Mouse (Mus musculus) MEL (cell line): ENCODE measurements around the gene Rpgrip1l. TPM values are rescaled to one million over a fixed set of nuclear protein-coding genes. Genes with fewer than 3 reads are reported as not detected.

Source experiments
- DNase-seq: peaks from one replicate; pipeline ENCODE4 v3.0.0; 2011; ENCODE audit warnings: low read depth, low spot score
- H3K27ac ChIP-seq: 2 replicates; pipeline ENCODE4 v1.5.1; 2012; ENCODE audit warnings: low read depth, mild to moderate bottlenecking, control low read depth, low read length, moderate library complexity; ENCODE audit not compliant: control insufficient read depth
- H3K27me3 ChIP-seq, 2 experiments: fragments of 150-350 bp in 1 of 2; sonication (generic) in 1 of 2; 2 replicates each; pipeline ENCODE4 v1.6.1; 2012; ENCODE audit warnings: low read length in 2 of 2, mild to moderate bottlenecking in 2 of 2, improper control_type of control experiment in 1 of 2, moderate library complexity in 1 of 2; ENCODE audit not compliant: insufficient read depth in 2 of 2, control insufficient read depth in 1 of 2
- H3K36me3 ChIP-seq, 2 experiments: 2 replicates each; pipeline ENCODE4 v1.6.1; 2012 to 2014; ENCODE audit warnings: low read length in 2 of 2, improper control_type of control experiment in 1 of 2, inconsistent platforms in 1 of 2, mild to moderate bottlenecking in 1 of 2; ENCODE audit not compliant: insufficient read depth in 2 of 2, control insufficient read depth in 1 of 2
- H3K4me1 ChIP-seq, 2 experiments: fragments of 150-350 bp in 1 of 2; sonication (generic) in 1 of 2; 2 replicates each; pipeline ENCODE4 v1.6.1; 2012; ENCODE audit warnings: low read length in 2 of 2, improper control_type of control experiment in 1 of 2, mild to moderate bottlenecking in 1 of 2; ENCODE audit not compliant: insufficient read depth in 2 of 2, control insufficient read depth in 1 of 2
- H3K4me3 ChIP-seq, 2 experiments: fragments of 150-350 bp in 1 of 2; sonication (generic) in 1 of 2; 2 replicates each; pipeline ENCODE4 v1.5.1; 2012; ENCODE audit warnings: low read depth in 2 of 2, low read length in 2 of 2, mild to moderate bottlenecking in 2 of 2, moderate library complexity in 2 of 2, control low read depth in 1 of 2, improper control_type of control experiment in 1 of 2; ENCODE audit not compliant: control insufficient read depth in 1 of 2, insufficient read depth in 1 of 2
- H3K79me2 ChIP-seq: 2 replicates; pipeline ENCODE4 v1.6.1; 2012; ENCODE audit warnings: mild to moderate bottlenecking, low read length, moderate library complexity; ENCODE audit not compliant: control insufficient read depth, poor library complexity, insufficient read depth
- H3K9ac ChIP-seq: 2 replicates; pipeline ENCODE4 v1.6.1; 2012; ENCODE audit warnings: low read depth, mild to moderate bottlenecking, control low read depth, low read length, moderate library complexity; ENCODE audit not compliant: control insufficient read depth, poor library complexity, severe bottlenecking
- H3K9me3 ChIP-seq: fragments of 150-350 bp; sonication (generic); replicated peaks from 2 replicates; pipeline ENCODE4 v1.6.1; 2012; ENCODE audit warnings: mild to moderate bottlenecking, low read length, improper control_type of control experiment, moderate library complexity; ENCODE audit not compliant: insufficient read depth
- CTCF ChIP-seq, 3 experiments: IDR thresholded peaks in 2 of 3; conservative IDR thresholded peaks in 1 of 3; 2 replicates each; pipeline ENCODE4 v1.5.1; 2011 to 2012; ENCODE audit warnings: low read length in 3 of 3, low read depth in 2 of 3, mild to moderate bottlenecking in 2 of 3, improper control_type of control experiment in 1 of 3, inconsistent platforms in 1 of 3, mixed read lengths in 1 of 3, moderate library complexity in 1 of 3; ENCODE audit not compliant: control insufficient read depth in 1 of 3, insufficient read depth in 1 of 3, poor library complexity in 1 of 3, severe bottlenecking in 1 of 3
- EP300 ChIP-seq, 2 experiments: IDR thresholded peaks; 2 replicates each; pipeline ENCODE4 v1.6.1; 2011; ENCODE audit warnings: improper control_type of control experiment in 2 of 2, low read length in 2 of 2, low read depth in 1 of 2, mild to moderate bottlenecking in 1 of 2
- ETS1 ChIP-seq: IDR thresholded peaks from 2 replicates; pipeline ENCODE4 v1.6.1; 2012; ENCODE audit warnings: low read depth, mild to moderate bottlenecking, inconsistent platforms, low read length, improper control_type of control experiment, moderate library complexity
- GABPA ChIP-seq: IDR thresholded peaks from 2 replicates; pipeline ENCODE4 v1.6.1; 2012; ENCODE audit warnings: low read depth, mild to moderate bottlenecking, inconsistent platforms, low read length, improper control_type of control experiment, moderate library complexity
- GATA1 ChIP-seq: IDR thresholded peaks from 2 replicates; pipeline ENCODE4 v1.6.1; 2011; ENCODE audit warnings: low read depth, low read length, improper control_type of control experiment
- JUND ChIP-seq: IDR thresholded peaks from 2 replicates; pipeline ENCODE4 v1.6.1; 2011; ENCODE audit warnings: low read depth, mild to moderate bottlenecking, improper control_type of control experiment, low read length
- KAT2A ChIP-seq: conservative IDR thresholded peaks from 2 replicates; pipeline ENCODE4 v1.6.1; 2012; ENCODE audit warnings: low read depth, low read length, improper control_type of control experiment, inconsistent platforms
- MAFK ChIP-seq: IDR thresholded peaks from 2 replicates; pipeline ENCODE4 v1.6.1; 2011; ENCODE audit warnings: low read depth, mild to moderate bottlenecking, low read length, improper control_type of control experiment, borderline replicate concordance
- MAX ChIP-seq: IDR thresholded peaks from 2 replicates; pipeline ENCODE4 v1.6.1; 2011; ENCODE audit warnings: low read length, improper control_type of control experiment
- MXI1 ChIP-seq: IDR thresholded peaks from 2 replicates; pipeline ENCODE4 v1.6.1; 2011; ENCODE audit warnings: mild to moderate bottlenecking, low read depth, low read length, improper control_type of control experiment
- MYC ChIP-seq: IDR thresholded peaks from 2 replicates; pipeline ENCODE4 v1.6.1; 2011; ENCODE audit warnings: low read depth, mild to moderate bottlenecking, low read length, improper control_type of control experiment, moderate library complexity
- NELFE ChIP-seq: IDR thresholded peaks from 2 replicates; pipeline ENCODE4 v1.6.1; 2011; ENCODE audit warnings: low read depth, low read length, improper control_type of control experiment
- POLR2A ChIP-seq, 2 experiments: IDR thresholded peaks; 2 replicates each; pipeline ENCODE4 v1.6.1; 2011 to 2012; ENCODE audit warnings: low read length in 2 of 2, mild to moderate bottlenecking in 2 of 2, control low read depth in 1 of 2, improper control_type of control experiment in 1 of 2, low read depth in 1 of 2, moderate library complexity in 1 of 2; ENCODE audit not compliant: control insufficient read depth in 1 of 2, insufficient read depth in 1 of 2, poor library complexity in 1 of 2
- SIN3A ChIP-seq: IDR thresholded peaks from 2 replicates; pipeline ENCODE4 v1.6.1; 2012; ENCODE audit warnings: low read length, improper control_type of control experiment, inconsistent platforms
- TAL1 ChIP-seq: IDR thresholded peaks from 2 replicates; pipeline ENCODE4 v1.6.1; 2012; ENCODE audit warnings: mild to moderate bottlenecking, inconsistent platforms, low read length, moderate library complexity, mixed read lengths
- TBP ChIP-seq: IDR thresholded peaks from 2 replicates; pipeline ENCODE4 v1.8.0; 2011; ENCODE audit warnings: low read depth, low read length, improper control_type of control experiment
- TCF12 ChIP-seq: IDR thresholded peaks from 2 replicates; pipeline ENCODE4 v1.6.1; 2014; ENCODE audit warnings: low read depth, mild to moderate bottlenecking, inconsistent platforms, low read length, improper control_type of control experiment, moderate library complexity
- USF1 ChIP-seq: IDR thresholded peaks from 2 replicates; pipeline ENCODE4 v1.6.1; 2014; ENCODE audit warnings: low read depth, mild to moderate bottlenecking, inconsistent platforms, low read length, improper control_type of control experiment, moderate library complexity
- USF2 ChIP-seq, 2 experiments: IDR thresholded peaks; 2 replicates each; pipeline ENCODE4 v1.6.1; 2011 to 2012; ENCODE audit warnings: improper control_type of control experiment in 2 of 2, low read length in 2 of 2, borderline replicate concordance in 1 of 2, inconsistent platforms in 1 of 2, low read depth in 1 of 2, mild to moderate bottlenecking in 1 of 2; ENCODE audit not compliant: insufficient read depth in 1 of 2
- ZKSCAN1 ChIP-seq: IDR thresholded peaks from 2 replicates; pipeline ENCODE4 v1.6.1; 2012; ENCODE audit warnings: low read depth, mild to moderate bottlenecking, inconsistent platforms, low read length, improper control_type of control experiment, moderate library complexity
- ZNF384 ChIP-seq: IDR thresholded peaks from 2 replicates; pipeline ENCODE4 v1.6.1; 2012; ENCODE audit warnings: low read depth, mild to moderate bottlenecking, inconsistent platforms, low read length, improper control_type of control experiment
- polyA plus RNA-seq, 2 experiments: library from polyadenylated mRNA; stranded (reverse) in 1 of 2; unstranded in 1 of 2; fragments of >175 nt in 1 of 2; fragments of >200 nt in 1 of 2; gene quantifications; 2 replicates each; pipeline versions ENCODE4 v1.2.1 to v1.2.4; 2012; ENCODE audit warnings: low replicate concordance in 2 of 2, low read depth in 1 of 2; ENCODE audit not compliant: insufficient read length in 2 of 2, insufficient read depth in 1 of 2, missing spikeins in 1 of 2
- total RNA-seq: library from RNA; depleted of rRNA; stranded (reverse); fragments of 300-350 nt; gene quantifications from 2 replicates; pipeline ENCODE4 v1.2.3, GENCODE M21; 2012

Gene Rpgrip1l
- total and polyA plus RNA-seq, 3 experiments = 2.9 to 3.9 TPM; not detected in 1

GRCm38 (mm10) chr8:91283815-91284214 is 29.2 kb downstream of the Rpgrip1l start:
- H3K4me3 ChIP-seq = no peak overlapping the region
- peaks cover 22 to 33% of the 10 kb centered on the region in 2 experiments for H3K4me1 ChIP-seq
- H3K27ac ChIP-seq = peak overlapping the region; percentile 41; the same call in 1 of the 2 replicates
- peaks cover 0 to 30% of the 10 kb centered on the region in 2 experiments; a peak in 2 of 4 replicates for H3K36me3 ChIP-seq
- no peaks in the 10 kb centered on the region for H3K27me3 ChIP-seq
- H3K9ac ChIP-seq = no peak overlapping the region; the same call in 1 of the 2 replicates
- TF ChIP-seq MAFK (peak; percentile 65; the same call in 1 of the 2 replicates), TBP (no peak), GABPA (peak; percentile 97), JUND (no peak), ZNF384 (no peak), GATA1 (peak; percentile 45; the same call in 1 of the 2 replicates), MAX (peak; percentile 87), TCF12 (0 out of 2 replicates have a peak, but pooled peaks have one; percentile 30), ETS1 (peak; percentile 95), MYC (peak; percentile 94), SIN3A (peak; percentile 91), EP300 (IDR thresholded peaks at IDR 0.05; ENCODE audit: low read depth in 1 of 2, low read length in 2 of 2) (peak; percentile 56 to 75; a peak in 3 of 4 replicates), KAT2A (no peak; the same call in 1 of the 2 replicates), NELFE (no peak), MXI1 (peak; percentile 92), POLR2A (IDR thresholded peaks at IDR 0.05; ENCODE audit: control insufficient read depth in 1 of 2, insufficient read depth in 1 of 2, low read depth in 1 of 2, low read length in 2 of 2, poor library complexity in 1 of 2) (no peak), ZKSCAN1 (no peak), USF2 (IDR thresholded peaks at IDR 0.05; ENCODE audit: borderline replicate concordance in 1 of 2, insufficient read depth in 1 of 2, low read depth in 1 of 2, low read length in 2 of 2) (no peak), USF1 (peak; percentile 82)
- H3K79me2 ChIP-seq = no peaks in the 10 kb centered on the region
- peak; percentile 71 for DNase-seq
- H3K9me3 ChIP-seq = no peaks in the 10 kb centered on the region

DNA sequence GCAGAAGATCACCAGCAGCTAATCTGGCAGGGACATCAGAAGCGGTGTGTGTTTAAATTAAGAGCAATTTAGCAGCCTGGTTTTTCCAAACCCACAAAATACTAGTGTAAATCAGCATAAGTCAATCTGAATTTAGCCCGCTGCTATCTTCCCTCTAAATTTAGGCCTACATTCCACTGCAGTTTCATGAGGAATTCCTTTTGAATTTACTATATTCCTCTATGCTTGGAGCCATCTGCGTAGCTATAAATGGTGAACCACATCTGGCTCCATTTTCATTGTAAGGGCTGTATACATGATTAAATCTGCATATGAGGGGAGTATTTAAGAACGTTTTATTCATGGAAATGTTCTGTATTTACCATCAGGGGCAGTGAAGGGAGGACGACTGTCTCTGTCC is 30.4 kb downstream of the Rpgrip1l start:
- Histone ChIP-seq H3K36me3 (peaks cover 0 to 30% of the 10 kb centered on the region in 2 experiments; a peak in 2 of 4 replicates), H3K4me3 (no peak overlapping the region), H3K4me1 (peaks cover 22 to 33% of the 10 kb centered on the region in 2 experiments), H3K79me2 (no peaks in the 10 kb centered on the region), H3K9ac (no peak overlapping the region), H3K9me3 (no peaks in the 10 kb centered on the region), H3K27ac (peak overlapping the region; percentile 7; the same call in 1 of the 2 replicates), H3K27me3 (no peaks in the 10 kb centered on the region)
- TF ChIP-seq TAL1 (no peak), GATA1 (peak; percentile 61), CTCF (IDR thresholded peaks at IDR 0.05 in 2 of 3, conservative IDR thresholded peaks at IDR 0.05 in 1 of 3; ENCODE audit: control insufficient read depth in 1 of 3, insufficient read depth in 1 of 3, low read depth in 2 of 3, low read length in 3 of 3, poor library complexity in 1 of 3, severe bottlenecking in 1 of 3) (no peak)
- peak; percentile 49 for DNase-seq
